Mouse (Mus musculus) midbrain, embryonic 10.5 days (tissue): ENCODE results near the gene Smco3. TPM values are rescaled to one million over a fixed set of nuclear protein-coding genes. Genes with fewer than 3 reads are reported as not detected.
"Not testable (repeated sequence)": the region's sequence is repeated elsewhere in the genome, so short reads cannot be mapped to it uniquely, and the experiment has no call there.

Experiments used
- DNase-seq: peaks from one replicate; pipeline ENCODE4 v3.0.0-alpha.2; 2017; ENCODE audit warnings: low spot score
- H3K27ac ChIP-seq: fragments of 300-500 bp; sonication (generic); replicated peaks from 2 replicates; pipeline ENCODE4 v1.5.1; 2016; ENCODE audit warnings: mild to moderate bottlenecking
- H3K27me3 ChIP-seq: fragments of 300-500 bp; sonication (generic); 2 replicates; pipeline ENCODE4 v1.6.1; 2016; ENCODE audit warnings: low read depth, mild to moderate bottlenecking; ENCODE audit not compliant: poor library complexity, severe bottlenecking
- H3K36me3 ChIP-seq: fragments of 300-500 bp; sonication (generic); 2 replicates; pipeline ENCODE4 v1.6.1; 2016; ENCODE audit warnings: mild to moderate bottlenecking, moderate library complexity
- H3K4me1 ChIP-seq: fragments of 300-500 bp; sonication (generic); 2 replicates; pipeline ENCODE4 v1.6.1; 2016
- H3K4me3 ChIP-seq: fragments of 300-500 bp; sonication (generic); 2 replicates; pipeline ENCODE4 v1.5.1; 2016; ENCODE audit warnings: mild to moderate bottlenecking, moderate library complexity
- H3K9me3 ChIP-seq: fragments of 300-500 bp; sonication (generic); replicated peaks from 2 replicates; pipeline ENCODE4 v1.6.1; 2016; ENCODE audit warnings: mild to moderate bottlenecking
- WGBS: fragments of 180-500 bp; shearing (Covaris S2); methylation state at CpG from one replicate; pipeline ENCODE4 v1.1.7; 2016; 5-methylcytosine and 5-hydroxymethylcytosine counted together
- polyA plus RNA-seq: library from polyadenylated mRNA; unstranded; fragments of >200 nt; fragmentation: Nextera tagmentation; extraction: Ambion mirVana; gene quantifications from 2 replicates; pipeline ENCODE4 v1.2.1, GENCODE M21; 2016

The Smco3 gene
- polyA plus RNA-seq, 1 experiment from 2014 or later: not detected

GRCm38 (mm10) chr6:136800710-136801109 is 34.5 kb downstream of the Smco3 start:
- no peak overlapping the region for H3K27ac ChIP-seq
- H3K4me3 ChIP-seq: no peak overlapping the region
- H3K9me3 ChIP-seq: no peaks in the 10 kb centered on the region
- 93% methylated on average over 8 of the region's 8 CpGs for WGBS
- no peaks in the 10 kb centered on the region for H3K36me3 ChIP-seq
- no peak for DNase-seq
- no peaks in the 10 kb centered on the region for H3K27me3 ChIP-seq
- peaks cover 15% of the 10 kb centered on the region for H3K4me1 ChIP-seq

GRCm38 (mm10) chr6:136797874-136798693 is 37.2 kb downstream of the Smco3 start:
- peaks cover 16% of the 10 kb centered on the region for H3K4me1 ChIP-seq
- DNase-seq, H3K36me3 ChIP-seq, H3K27ac ChIP-seq, H3K27me3 ChIP-seq, H3K9me3 ChIP-seq, H3K4me3 ChIP-seq: not testable (repeated sequence)
- 79% methylated on average over 3 of the region's 3 CpGs for WGBS

GRCm38 (mm10) chr6:136795850-136796249 is 39.4 kb downstream of the Smco3 start:
- H3K27me3 ChIP-seq: peaks cover 12% of the 10 kb centered on the region
- no peaks in the 10 kb centered on the region for H3K36me3 ChIP-seq
- H3K4me3 ChIP-seq: no peak overlapping the region
- 66% methylated on average over 6 of the region's 6 CpGs for WGBS
- no peak overlapping the region for H3K27ac ChIP-seq
- no peaks in the 10 kb centered on the region for H3K9me3 ChIP-seq
- peaks cover 15% of the 10 kb centered on the region for H3K4me1 ChIP-seq
- no peak for DNase-seq

GRCm38 (mm10) chr6:136795110-136795509 is 40.1 kb downstream of the Smco3 start:
- H3K27me3 ChIP-seq: peaks cover 12% of the 10 kb centered on the region
- no peak for DNase-seq
- H3K4me3 ChIP-seq: no peak overlapping the region
- WGBS: 74% methylated on average over 1 of the region's 1 CpGs
- H3K4me1 ChIP-seq: peaks cover 15% of the 10 kb centered on the region
- no peaks in the 10 kb centered on the region for H3K36me3 ChIP-seq
- H3K9me3 ChIP-seq: no peaks in the 10 kb centered on the region
- no peak overlapping the region for H3K27ac ChIP-seq

GRCm38 (mm10) chr6:136793831-136794525 is 41.3 kb downstream of the Smco3 start:
- DNase-seq: peak; percentile 28

GRCm38 (mm10) chr6:136792884-136793758 is 42.1 kb downstream of the Smco3 start:
- WGBS: 33% methylated on average over 16 of the region's 16 CpGs
- no peak for DNase-seq
- no peaks in the 10 kb centered on the region for H3K9me3 ChIP-seq
- H3K27ac ChIP-seq: no peak overlapping the region
- H3K4me1 ChIP-seq: peaks cover 15% of the 10 kb centered on the region
- peak overlapping the region; percentile 59 for H3K4me3 ChIP-seq
- H3K27me3 ChIP-seq: peaks cover 12% of the 10 kb centered on the region
- no peaks in the 10 kb centered on the region for H3K36me3 ChIP-seq

More at GRCm38 (mm10) chr6:136793831-136794525, 41.3 kb downstream of the Smco3 start:
- Histone ChIP-seq H3K36me3 (no peaks in the 10 kb centered on the region), H3K27ac (peak overlapping the region; percentile 65; the same call in 1 of the 2 replicates), H3K27me3 (peaks cover 12% of the 10 kb centered on the region), H3K9me3 (no peaks in the 10 kb centered on the region), H3K4me3 (peak overlapping the region; percentile 59), H3K4me1 (peaks cover 15% of the 10 kb centered on the region)
- WGBS: under 1% methylated on average over 23 of the region's 24 CpGs

GRCm38 (mm10) chr6:136789391-136789971 is 45.8 kb downstream of the Smco3 start:
- Histone ChIP-seq H3K9me3 (no peaks in the 10 kb centered on the region), H3K27ac (no peak overlapping the region), H3K27me3 (peaks cover 12% of the 10 kb centered on the region), H3K36me3 (no peaks in the 10 kb centered on the region), H3K4me1 (peaks cover 15% of the 10 kb centered on the region), H3K4me3 (no peak overlapping the region)
- WGBS: 81% methylated on average over 5 of the region's 5 CpGs
- DNase-seq: no peak

GRCm38 (mm10) chr6:136782761-136783160 is 52.5 kb downstream of the Smco3 start:
- Histone ChIP-seq H3K4me3 (no peak overlapping the region), H3K4me1 (no peaks in the 10 kb centered on the region), H3K27me3 (no peaks in the 10 kb centered on the region), H3K36me3 (no peaks in the 10 kb centered on the region), H3K9me3 (0 out of 2 replicates have a peak, but pooled peaks cover 3% of the 10 kb centered on the region), H3K27ac (no peak overlapping the region)
- DNase-seq: no peak
- WGBS: 88% methylated on average over 9 of the region's 9 CpGs

GRCm38 (mm10) chr6:136782146-136782545 is 53.1 kb downstream of the Smco3 start:
- 86% methylated on average over 12 of the region's 12 CpGs for WGBS
- no peak for DNase-seq
- Histone ChIP-seq H3K36me3 (no peaks in the 10 kb centered on the region), H3K9me3 (0 out of 2 replicates have a peak, but pooled peaks cover 3% of the 10 kb centered on the region), H3K4me1 (no peaks in the 10 kb centered on the region), H3K4me3 (no peak overlapping the region), H3K27me3 (no peaks in the 10 kb centered on the region), H3K27ac (no peak overlapping the region)

- H3K4me3 ChIP-seq: no peak within 1 kb of the TSS
- 86% methylated on average over 20 of the region's 20 CpGs for WGBS
- H3K9me3 ChIP-seq: 0 out of 2 replicates have a peak, but pooled peaks cover 3% of the 10 kb centered on the region
- DNase-seq: no peak
- no peaks in the 10 kb centered on the region for H3K27me3 ChIP-seq
- no peak within 1 kb of the TSS for H3K27ac ChIP-seq
- H3K4me1 ChIP-seq: no peaks in the 10 kb centered on the region
- no peaks in the 10 kb centered on the region for H3K36me3 ChIP-seq
Measured at GRCm38 (mm10) chr6:136781377-136781986, 53.8 kb downstream of the Smco3 start, which contains the start of gene Gucy2c. Gene Gucy2c (minus strand): TSS chr6:136781765.
